Mouse (Mus musculus): ENCODE results near the gene Rps21.

GRCm38 (mm10) chr2:180300252-180300651 is 43.1 kb downstream of the Rps21 start:
- TF ChIP-seq CTCF (IDR thresholded peaks at IDR 0.05; ENCODE audit: control insufficient read depth, insufficient read depth, insufficient replicate concordance, low read depth, low read length) (no peak), POLR2A (IDR thresholded peaks at IDR 0.05; ENCODE audit: control insufficient read depth, low read depth, low read length) (no peak)

All from testis, adult 2 months (tissue).